Mouse (Mus musculus): Measurements from ENCODE around the gene Slc2a5.
A peak's percentile ranks its signal among the peaks of the same experiment; 100 is the strongest.

DNA sequence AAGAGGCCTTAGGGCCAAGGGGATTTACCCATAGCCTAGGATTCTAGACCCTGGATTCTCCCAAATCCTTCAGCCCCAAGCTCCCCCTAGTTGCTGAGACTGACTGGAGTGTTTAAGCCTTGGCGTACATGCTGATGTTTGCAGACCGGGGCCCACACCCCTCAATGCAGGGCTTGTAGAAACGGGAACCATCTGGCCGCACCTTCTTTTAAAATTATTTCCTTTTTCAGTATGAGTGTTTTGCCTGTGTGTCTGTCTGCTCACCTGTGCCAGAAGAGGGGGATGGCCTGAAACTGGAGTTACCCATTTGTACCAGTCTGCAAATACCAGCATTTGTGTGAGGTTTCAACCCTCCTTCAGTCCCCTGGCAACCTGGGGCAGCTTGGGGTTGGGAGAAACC lies 21.2 kb upstream of the Slc2a5 start:
- TF ChIP-seq EP300 (optimal IDR thresholded peaks at IDR 0.05) (no peak), CTCF (IDR thresholded peaks at IDR 0.05; ENCODE audit: low read depth) (peak; percentile 32)

All from stomach, postnatal 0 days (tissue).